Mouse (Mus musculus) limb, embryonic 15.5 days (tissue): ENCODE results near the gene Tfam. TPM values are rescaled to one million over a fixed set of nuclear protein-coding genes. Genes with fewer than 3 reads are reported as not detected.

Source experiments
- ATAC-seq: fragments of 200-750 bp; cut with Nextera tagmentation; 2 replicates; pipeline ENCODE4 v1.8.0; 2017; ENCODE audit warnings: low read depth, moderate TSS enrichment; ENCODE audit not compliant: insufficient number of reproducible peaks, low FRiP score, low TSS enrichment
- H3K27ac ChIP-seq: fragments of 300-500 bp; sonication (generic); 2 replicates; pipeline ENCODE4 v1.5.1; 2015; ENCODE audit warnings: moderate library complexity, mild to moderate bottlenecking, inconsistent platforms
- H3K27me3 ChIP-seq: fragments of 300-500 bp; sonication (generic); 2 replicates; pipeline ENCODE4 v1.6.1; 2015; ENCODE audit warnings: inconsistent platforms
- H3K36me3 ChIP-seq: fragments of 300-500 bp; sonication (generic); 2 replicates; pipeline ENCODE4 v1.6.1; 2015; ENCODE audit warnings: inconsistent platforms
- H3K4me1 ChIP-seq: fragments of 300-500 bp; sonication (generic); 2 replicates; pipeline ENCODE4 v1.6.1; 2015; ENCODE audit warnings: inconsistent platforms
- H3K4me2 ChIP-seq: fragments of 300-500 bp; sonication (generic); 2 replicates; pipeline ENCODE4 v1.6.1; 2015; ENCODE audit warnings: mild to moderate bottlenecking, inconsistent platforms
- H3K4me3 ChIP-seq: fragments of 300-500 bp; sonication (generic); 2 replicates; pipeline ENCODE4 v1.5.1; 2015; ENCODE audit warnings: mild to moderate bottlenecking, inconsistent platforms
- H3K9ac ChIP-seq: fragments of 300-500 bp; sonication (generic); 2 replicates; pipeline ENCODE4 v1.6.1; 2015; ENCODE audit warnings: inconsistent platforms
- H3K9me3 ChIP-seq: fragments of 300-500 bp; sonication (generic); 2 replicates; pipeline ENCODE4 v1.6.1; 2016; ENCODE audit warnings: inconsistent platforms
- WGBS: fragments of 180-500 bp; shearing (Covaris S2); methylation state at CpG from one replicate; pipeline ENCODE4 v1.1.7; 2015; 5-methylcytosine and 5-hydroxymethylcytosine counted together
- polyA plus RNA-seq: library from polyadenylated mRNA; unstranded; fragments of >200 nt; fragmentation: Nextera tagmentation; extraction: Ambion mirVana; gene quantifications from 2 replicates; pipeline ENCODE4 v1.2.1, GENCODE M21; 2015

Tfam gene
- polyA plus RNA-seq, 1 experiment from 2014 or later = 59.8 TPM

- H3K4me2 ChIP-seq = no peak overlapping the region
- 11% methylated on average over 8 of the region's 8 CpGs for WGBS
- ATAC-seq = no peak
Measured at GRCm38 (mm10) chr10:71218228-71218892, 19.7 kb downstream of the Tfam start.

GRCm38 (mm10) chr10:71215996-71216395 lies 22.1 kb downstream of the Tfam start:
- WGBS = 87% methylated on average over 9 of the region's 9 CpGs
- no peak overlapping the region for H3K4me3 ChIP-seq

More at GRCm38 (mm10) chr10:71218228-71218892, 19.7 kb downstream of the Tfam start:
- Histone ChIP-seq H3K27me3 (0 out of 2 replicates have a peak, but pooled peaks cover 3% of the 10 kb centered on the region), H3K27ac (no peak overlapping the region), H3K36me3 (peaks cover 14% of the 10 kb centered on the region; the same call in 1 of the 2 replicates), H3K4me3 (no peak overlapping the region), H3K4me1 (peaks cover 6% of the 10 kb centered on the region; the same call in 1 of the 2 replicates), H3K9me3 (no peaks in the 10 kb centered on the region), H3K9ac (no peak overlapping the region)

GRCm38 (mm10) chr10:71201512-71201911 lies 36.6 kb downstream of the Tfam start:
- Histone ChIP-seq H3K27ac (no peak overlapping the region), H3K27me3 (no peaks in the 10 kb centered on the region), H3K9ac (no peak overlapping the region), H3K4me2 (no peak overlapping the region), H3K4me1 (no peaks in the 10 kb centered on the region), H3K36me3 (no peaks in the 10 kb centered on the region), H3K9me3 (no peaks in the 10 kb centered on the region), H3K4me3 (no peak overlapping the region)
- no peak for ATAC-seq
- WGBS = 90% methylated on average over 2 of the region's 2 CpGs

More at GRCm38 (mm10) chr10:71215996-71216395, 22.1 kb downstream of the Tfam start:
- 0 out of 2 replicates have a peak, but pooled peaks cover 3% of the 10 kb centered on the region for H3K27me3 ChIP-seq
- H3K4me2 ChIP-seq = no peak overlapping the region
- H3K27ac ChIP-seq = no peak overlapping the region
- H3K36me3 ChIP-seq = no peaks in the 10 kb centered on the region
- peaks cover 6% of the 10 kb centered on the region; the same call in 1 of the 2 replicates for H3K4me1 ChIP-seq
- no peak overlapping the region for H3K9ac ChIP-seq
- no peak for ATAC-seq
- H3K9me3 ChIP-seq = no peaks in the 10 kb centered on the region

GRCm38 (mm10) chr10:71200964-71201363 lies 37.1 kb downstream of the Tfam start:
- Histone ChIP-seq H3K27me3 (no peaks in the 10 kb centered on the region), H3K4me2 (no peak overlapping the region), H3K4me1 (no peaks in the 10 kb centered on the region), H3K36me3 (no peaks in the 10 kb centered on the region), H3K9ac (no peak overlapping the region), H3K27ac (no peak overlapping the region), H3K4me3 (no peak overlapping the region), H3K9me3 (no peaks in the 10 kb centered on the region)
- no peak for ATAC-seq
- 43% methylated on average over 5 of the region's 5 CpGs for WGBS

- Histone ChIP-seq H3K27me3 (no peaks in the 10 kb centered on the region), H3K9me3 (no peaks in the 10 kb centered on the region), H3K4me3 (no peak overlapping the region), H3K4me2 (no peak overlapping the region), H3K9ac (no peak overlapping the region), H3K27ac (no peak overlapping the region), H3K36me3 (no peaks in the 10 kb centered on the region), H3K4me1 (no peaks in the 10 kb centered on the region)
- 83% methylated on average over 8 of the region's 8 CpGs for WGBS
- no peak for ATAC-seq
Measured at GRCm38 (mm10) chr10:71198676-71199075, 39.4 kb downstream of the Tfam start.

GRCm38 (mm10) chr10:71197036-71197785 lies 40.9 kb downstream of the Tfam start:
- Histone ChIP-seq H3K4me2 (no peak overlapping the region), H3K36me3 (no peaks in the 10 kb centered on the region), H3K4me1 (no peaks in the 10 kb centered on the region), H3K27me3 (no peaks in the 10 kb centered on the region), H3K27ac (no peak overlapping the region), H3K9me3 (no peaks in the 10 kb centered on the region), H3K4me3 (no peak overlapping the region), H3K9ac (no peak overlapping the region)
- 63% methylated on average over 14 of the region's 14 CpGs for WGBS
- ATAC-seq = no peak

DNA sequence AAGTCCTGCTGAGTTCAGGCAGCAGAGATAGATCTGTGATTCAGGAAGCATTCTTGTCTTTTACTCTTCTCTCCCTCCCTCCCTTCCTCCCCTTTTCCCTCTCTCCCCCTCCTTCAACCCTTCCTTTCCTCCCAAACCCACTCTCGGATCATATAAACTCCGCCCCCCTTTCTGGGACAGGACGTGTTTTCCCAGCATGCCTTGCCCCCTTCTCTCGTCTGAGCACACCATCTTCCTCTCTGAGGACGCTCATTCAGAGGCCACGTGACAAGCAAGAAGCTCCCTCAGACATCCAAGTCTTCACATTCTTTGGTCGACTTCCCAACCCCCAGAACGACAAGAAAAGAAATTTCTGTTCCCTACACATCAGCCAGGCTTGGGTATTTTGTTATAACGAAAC lies 42.6 kb downstream of the Tfam start:
- ATAC-seq = no peak
- Histone ChIP-seq H3K9ac (no peak overlapping the region), H3K4me2 (no peak overlapping the region), H3K9me3 (no peaks in the 10 kb centered on the region), H3K4me3 (no peak overlapping the region), H3K27ac (no peak overlapping the region), H3K36me3 (no peaks in the 10 kb centered on the region), H3K4me1 (no peaks in the 10 kb centered on the region), H3K27me3 (no peaks in the 10 kb centered on the region)
- WGBS = 48% methylated on average over 9 of the region's 9 CpGs

GRCm38 (mm10) chr10:71194713-71195112 lies 43.4 kb downstream of the Tfam start:
- no peak overlapping the region for H3K4me3 ChIP-seq
- no peak overlapping the region for H3K27ac ChIP-seq
- no peak for ATAC-seq
- H3K27me3 ChIP-seq = no peaks in the 10 kb centered on the region
- no peaks in the 10 kb centered on the region for H3K9me3 ChIP-seq
- WGBS = 68% methylated on average over 7 of the region's 7 CpGs
- H3K4me1 ChIP-seq = no peaks in the 10 kb centered on the region
- H3K4me2 ChIP-seq = no peak overlapping the region
- H3K9ac ChIP-seq = no peak overlapping the region
- no peaks in the 10 kb centered on the region for H3K36me3 ChIP-seq

DNA sequence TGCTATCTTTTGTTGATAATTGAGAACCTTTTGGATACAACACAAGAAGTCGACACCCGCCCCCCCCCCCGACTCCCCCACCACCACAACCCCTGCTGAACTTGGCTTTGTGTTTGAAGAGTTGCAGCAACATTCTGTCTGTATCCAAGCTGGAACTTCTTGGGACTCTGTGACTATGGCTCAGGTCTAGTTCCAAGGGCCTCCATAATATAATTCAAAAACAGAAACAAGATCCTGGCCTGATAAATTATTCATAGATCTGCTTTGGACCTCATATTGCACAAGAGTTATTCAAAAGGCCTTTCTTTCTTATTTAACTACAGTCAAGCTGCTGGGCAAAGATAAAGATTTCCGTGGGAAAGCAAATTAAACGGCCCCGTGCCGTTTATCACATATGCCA lies 44.8 kb downstream of the Tfam start:
- Histone ChIP-seq H3K9ac (no peak overlapping the region), H3K4me1 (no peaks in the 10 kb centered on the region), H3K27me3 (no peaks in the 10 kb centered on the region), H3K4me3 (no peak overlapping the region), H3K27ac (no peak overlapping the region), H3K9me3 (no peaks in the 10 kb centered on the region), H3K36me3 (no peaks in the 10 kb centered on the region), H3K4me2 (no peak overlapping the region)
- 61% methylated on average over 7 of the region's 7 CpGs for WGBS
- no peak for ATAC-seq

GRCm38 (mm10) chr10:71192886-71193285 lies 45.2 kb downstream of the Tfam start:
- Histone ChIP-seq H3K9ac (no peak overlapping the region), H3K4me1 (no peaks in the 10 kb centered on the region), H3K27ac (no peak overlapping the region), H3K27me3 (no peaks in the 10 kb centered on the region), H3K36me3 (no peaks in the 10 kb centered on the region), H3K9me3 (no peaks in the 10 kb centered on the region), H3K4me3 (no peak overlapping the region), H3K4me2 (no peak overlapping the region)
- ATAC-seq = no peak
- 73% methylated on average over 11 of the region's 11 CpGs for WGBS

- Histone ChIP-seq H3K27ac (no peak overlapping the region), H3K4me1 (0 out of 2 replicates have a peak, but pooled peaks cover 3% of the 10 kb centered on the region), H3K4me3 (no peak overlapping the region), H3K9ac (no peak overlapping the region), H3K36me3 (no peaks in the 10 kb centered on the region), H3K9me3 (no peaks in the 10 kb centered on the region), H3K27me3 (no peaks in the 10 kb centered on the region), H3K4me2 (no peak overlapping the region)
- WGBS = 87% methylated on average over 4 of the region's 4 CpGs
- no peak for ATAC-seq
Measured at GRCm38 (mm10) chr10:71188681-71189080, 49.4 kb downstream of the Tfam start.

DNA sequence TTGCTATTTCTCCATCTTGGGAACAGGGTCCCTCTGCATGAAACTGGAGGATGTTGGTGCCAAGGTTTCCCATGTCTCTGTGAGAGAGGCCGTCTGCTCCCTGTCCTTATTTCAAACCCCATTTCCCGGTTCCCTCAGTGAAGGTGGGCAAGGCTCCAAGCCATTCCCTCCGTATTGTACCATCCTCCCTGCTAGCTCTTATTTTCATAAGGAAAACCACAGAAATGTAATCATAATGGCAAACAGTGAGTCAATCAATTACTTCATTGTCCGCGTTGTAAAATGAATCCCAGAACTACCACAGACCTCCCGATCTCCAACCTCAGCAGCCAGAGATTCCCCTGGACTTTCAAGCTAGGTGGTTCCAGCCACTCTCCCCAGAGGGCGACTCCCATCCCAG lies 53.0 kb downstream of the Tfam start:
- no peaks in the 10 kb centered on the region for H3K36me3 ChIP-seq
- no peak for ATAC-seq
- H3K27ac ChIP-seq = no peak overlapping the region
- no peaks in the 10 kb centered on the region for H3K9me3 ChIP-seq
- H3K27me3 ChIP-seq = no peaks in the 10 kb centered on the region
- H3K4me1 ChIP-seq = peaks cover 8% of the 10 kb centered on the region; the same call in 1 of the 2 replicates
- no peak overlapping the region for H3K4me3 ChIP-seq
- no peak overlapping the region for H3K4me2 ChIP-seq
- no peak overlapping the region for H3K9ac ChIP-seq
- WGBS = 54% methylated on average over 7 of the region's 7 CpGs
